Mouse (Mus musculus): ENCODE measurements at regions not wholly inside any gene's neighbourhood (a gene's known extent, or its start where the extent isn't known, plus 50 kb on each side); places are given as distances from the start of the nearest gene placed in this dataset.

DNA sequence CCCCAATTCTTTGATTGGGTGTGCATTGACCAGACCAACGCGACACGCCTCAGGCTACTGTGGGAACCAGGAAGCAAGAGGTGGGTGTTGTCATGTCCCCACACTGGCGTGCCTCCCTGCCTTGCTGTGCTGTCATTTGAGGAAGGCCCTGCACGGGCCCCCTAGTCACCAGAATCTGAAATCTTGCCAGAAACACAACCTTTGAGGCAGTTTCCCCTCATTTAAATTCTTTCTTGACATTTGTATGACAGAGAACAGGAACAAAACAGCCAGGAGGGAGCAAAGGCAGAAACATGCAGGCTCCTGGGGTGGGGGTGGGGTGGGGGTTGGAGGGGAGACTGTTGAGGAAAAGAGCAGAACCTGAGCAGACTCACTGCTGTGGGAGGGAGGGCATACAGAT is 309.5 kb downstream of the Mroh4 start:
- TF ChIP-seq CTCF (IDR thresholded peaks at IDR 0.05; ENCODE audit: extremely low read depth, insufficient read depth, insufficient read length, insufficient replicate concordance) (no peak), POLR2A (IDR thresholded peaks at IDR 0.05; ENCODE audit: low read depth, low read length) (no peak)

Measured in spleen, adult 2 months (tissue).